Mouse (Mus musculus) embryonic stem cell, embryonic (primary cell): ENCODE results near the gene Frmd5.

Experiments
- CTCF ChIA-PET, 4 experiments: fragments of 300-600 bp in 2 of 4; fragments of 350-600 bp in 2 of 4; sonication (Branson Sonifier 250); formaldehyde crosslinking; loops; one replicate each; lab custom pipeline; 2022; ENCODE audit warnings: inconsistent platforms in 2 of 4; lab: Charles Lee
- POLR2A ChIA-PET, 4 experiments: fragments of 300-600 bp in 2 of 4; fragments of 350-600 bp in 2 of 4; sonication (Branson Sonifier 250); formaldehyde crosslinking; loops; one replicate each; lab custom pipeline; 2022; ENCODE audit warnings: antibody characterized with exemption in 4 of 4, inconsistent platforms in 1 of 4; lab: Charles Lee

Frmd5 gene

DNA sequence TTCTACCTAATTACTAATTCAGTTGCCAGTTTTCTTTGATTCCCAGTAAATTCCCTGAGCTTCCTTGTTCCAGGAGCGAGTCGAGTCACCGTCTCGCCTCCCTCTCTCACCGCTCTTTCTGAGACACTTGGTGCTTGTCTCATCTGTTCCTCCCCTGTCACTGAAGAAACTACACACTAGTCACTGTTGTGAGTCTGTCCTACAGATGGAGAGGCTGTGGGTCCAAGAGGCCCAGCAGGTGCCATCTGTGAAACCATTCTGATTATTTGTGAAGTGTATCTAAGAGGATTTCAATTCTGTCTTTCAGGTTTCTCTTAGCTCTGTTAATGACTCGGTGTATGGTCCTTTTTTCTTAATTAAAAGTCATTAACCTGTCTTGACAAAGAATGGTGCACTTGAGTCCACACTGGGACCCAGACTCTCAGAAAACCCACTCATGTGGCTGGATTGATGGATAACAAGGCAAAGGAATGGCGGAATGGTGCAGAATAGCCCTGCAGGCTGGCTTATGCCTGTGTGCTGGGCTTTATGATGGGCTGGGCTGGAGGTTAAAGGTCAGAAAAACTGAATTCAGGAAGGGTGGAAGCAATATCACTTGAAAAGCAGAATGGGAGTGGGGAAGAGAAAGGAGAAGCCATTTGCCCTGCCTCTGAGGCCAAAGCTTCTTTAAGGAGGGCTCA, 186.2 kb downstream of the Frmd5 start:
- ChIA-PET POLR2A (interaction anchor here in 3 of 4 experiments (0.5 to 1.8 kb wide), 10 partner anchors 8 to 186 kb away, joined by 3 to 6 read pairs (median 3); no protein-coding TSS in a partner anchor), CTCF (interaction anchor here in 1 of 4 experiments (0.9 to 1.0 kb wide), 2 partner anchors 11 to 49 kb away, joined by 3 read pairs; no protein-coding TSS in a partner anchor)

DNA sequence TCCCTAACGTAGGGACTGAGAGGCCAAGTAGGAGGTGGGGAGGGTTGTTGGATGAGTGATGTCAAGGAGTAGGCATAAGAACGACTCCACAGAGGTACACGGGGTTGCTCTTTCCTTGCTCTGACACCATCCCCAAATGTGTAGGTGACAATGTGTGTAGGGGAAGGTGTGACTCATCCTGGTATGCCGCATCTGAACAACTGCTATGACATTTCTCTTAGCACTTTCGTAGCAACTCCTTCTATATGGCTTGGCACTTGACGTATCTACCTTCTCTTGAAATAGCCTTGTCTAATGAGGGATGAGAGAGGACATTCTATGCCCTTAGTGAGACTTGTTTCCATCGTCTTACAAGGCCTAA, 191.7 kb downstream of the Frmd5 start:
- CTCF ChIA-PET = no interaction called here
- POLR2A ChIA-PET = no interaction called here

DNA sequence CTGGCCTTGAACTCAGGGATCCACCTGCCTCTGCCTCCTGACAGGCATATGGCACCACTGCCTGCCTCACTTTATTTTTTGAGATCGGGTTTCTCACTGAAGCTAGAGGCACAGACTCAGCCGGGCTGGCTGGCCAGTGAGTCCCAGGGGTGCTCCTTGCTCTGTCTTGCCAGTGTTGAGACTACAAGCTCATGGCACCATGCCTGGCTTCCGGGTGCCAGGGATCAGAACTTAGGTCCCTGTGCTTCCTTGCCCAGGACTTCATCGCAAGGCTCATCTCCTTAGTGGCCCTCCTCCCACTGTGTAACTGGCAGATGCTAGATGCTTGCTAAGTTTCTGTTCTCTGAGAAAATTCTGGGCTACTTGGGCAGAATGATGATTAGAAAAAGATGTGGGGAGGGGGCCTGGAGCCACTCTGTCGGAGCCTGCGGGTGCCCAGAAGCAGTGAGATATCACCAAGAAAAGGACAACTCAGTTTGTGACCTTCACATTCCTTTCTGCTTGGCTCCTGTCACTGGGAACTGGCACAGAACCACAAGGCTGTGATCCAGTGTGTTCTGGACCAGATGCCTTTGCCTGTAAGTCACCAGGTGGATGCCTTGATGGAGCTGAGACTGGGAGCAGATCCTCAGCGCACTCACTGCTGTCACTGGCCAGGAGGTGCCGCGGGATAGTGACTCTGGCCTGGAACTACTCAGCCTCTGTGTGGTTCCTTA, 192.2 kb downstream of the Frmd5 start:
- ChIA-PET CTCF (no interaction called here), POLR2A (no interaction called here)

DNA sequence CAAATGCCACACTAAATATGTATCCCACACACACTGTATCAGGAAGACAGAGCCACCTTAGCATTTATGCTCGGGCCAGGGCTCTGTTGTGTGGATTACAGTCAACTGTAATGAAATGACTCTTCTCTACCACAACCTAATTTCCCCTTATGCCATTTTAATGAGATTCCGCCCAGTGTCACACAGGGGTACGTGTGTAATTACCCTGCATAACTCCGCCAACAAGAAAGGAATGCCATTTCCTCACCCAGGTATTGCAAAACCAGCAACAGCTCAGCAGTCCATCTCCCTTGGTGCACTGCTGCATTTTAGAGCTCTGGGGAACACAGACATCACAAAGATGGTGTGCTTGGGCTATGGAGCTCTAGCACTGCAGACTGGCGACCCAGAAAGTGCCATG, 194.8 kb downstream of the Frmd5 start:
- ChIA-PET POLR2A (interaction anchor here (0.5 to 1.8 kb wide), 11 partner anchors 9 to 1417 kb away, joined by 3 to 8 read pairs (median 3); no protein-coding TSS in a partner anchor), CTCF (interaction anchor here in 2 of 4 experiments (0.6 to 1.0 kb wide), 2 partner anchors 103 to 266 kb away, joined by 3 to 4 read pairs; no protein-coding TSS in a partner anchor)

DNA sequence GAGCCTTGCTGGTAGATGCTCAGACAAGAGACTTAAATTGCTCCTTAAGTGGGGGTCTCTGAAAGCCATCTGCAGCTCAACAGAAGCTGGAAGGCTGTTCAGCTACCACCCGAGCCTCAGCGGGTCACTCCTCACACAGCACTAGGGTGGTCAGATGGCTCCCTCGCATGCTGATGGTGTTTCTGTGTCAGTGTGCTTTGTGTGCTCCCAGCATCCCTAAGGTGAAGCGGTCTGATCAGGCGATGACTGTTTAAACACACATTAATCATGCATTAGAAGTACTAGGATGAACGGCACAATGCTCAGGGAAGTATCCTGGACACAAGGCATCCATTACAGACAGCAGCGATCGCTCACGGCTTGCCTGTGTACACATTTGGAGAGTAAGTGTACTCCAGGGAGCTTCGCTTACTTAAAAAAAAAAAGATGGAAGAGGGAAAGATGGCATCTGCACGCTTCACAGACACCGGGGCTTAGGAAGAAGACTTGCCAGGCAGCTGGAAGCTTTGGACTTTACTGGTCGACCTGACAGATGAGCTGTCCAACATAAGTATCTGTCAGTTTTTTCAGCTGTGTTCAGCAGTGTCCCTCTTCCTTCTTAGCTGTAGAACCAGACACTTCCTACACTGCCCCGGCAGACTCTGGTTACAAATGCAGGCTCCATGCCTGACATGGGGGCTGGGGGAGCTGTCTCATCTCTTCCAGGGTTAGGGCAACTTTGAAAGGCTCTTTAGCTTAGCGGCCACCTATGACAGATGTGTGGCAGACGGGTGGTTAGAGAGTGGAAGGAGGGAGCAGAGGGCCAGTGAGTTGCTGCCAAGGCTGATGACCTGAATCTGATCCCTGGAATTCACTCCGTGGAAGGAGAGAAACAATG, 196.6 kb downstream of the Frmd5 start:
- ChIA-PET POLR2A (interaction anchor here (0.7 to 1.4 kb wide), 12 partner anchors 9 to 34 kb away, joined by 3 to 6 read pairs (median 3); no protein-coding TSS in a partner anchor), CTCF (interaction anchor here in 3 of 4 experiments (0.6 to 0.8 kb wide), 3 partner anchors 11 to 870 kb away, joined by 3 read pairs; no protein-coding TSS in a partner anchor)

- ChIA-PET CTCF (interaction anchor here in 1 of 4 experiments (0.8 kb wide), 1 partner anchor 12 kb away, joined by 3 read pairs; no protein-coding TSS in a partner anchor), POLR2A (interaction anchor here in 3 of 4 experiments (0.7 to 1.4 kb wide), 13 partner anchors 8 to 210 kb away, joined by 3 to 6 read pairs (median 3); no protein-coding TSS in a partner anchor)
These were observed 197.7 kb downstream of the Frmd5 start for GRCm38 (mm10) chr2:121609141-121609724.

DNA sequence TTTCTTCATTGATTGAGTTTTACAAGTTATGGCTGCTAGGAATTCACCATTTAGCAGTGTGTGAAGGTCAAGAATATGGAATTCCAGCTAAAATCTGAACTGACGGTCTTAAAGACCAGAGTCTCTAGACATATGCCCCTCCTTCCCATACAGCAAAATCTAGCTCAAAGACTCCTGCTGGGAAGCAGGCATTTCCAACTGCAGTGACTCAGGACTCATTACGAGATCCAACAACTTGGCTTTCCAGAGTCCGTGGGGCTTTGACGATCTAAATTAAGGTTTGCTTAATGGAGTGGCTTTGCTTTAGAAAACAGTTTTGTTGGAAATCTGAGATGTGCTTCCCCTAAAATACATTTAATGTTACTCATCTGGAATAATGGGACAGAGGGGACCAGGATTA, 204.5 kb downstream of the Frmd5 start:
- ChIA-PET CTCF (no interaction called here), POLR2A (interaction anchor here in 1 of 4 experiments (0.9 to 2.0 kb wide), 2 partner anchors 8 to 10 kb away, joined by 3 to 6 read pairs; no protein-coding TSS in a partner anchor)

GRCm38 (mm10) chr2:121601543-121601942, 205.3 kb downstream of the Frmd5 start:
- ChIA-PET POLR2A (interaction anchor here in 1 of 4 experiments (0.6 to 2.0 kb wide), 3 partner anchors 8 to 93 kb away, joined by 3 to 6 read pairs (median 4); no protein-coding TSS in a partner anchor), CTCF (no interaction called here)

- ChIA-PET POLR2A (interaction anchor here in 2 of 4 experiments (1.0 to 2.0 kb wide), 3 partner anchors 9 to 94 kb away, joined by 3 to 6 read pairs (median 3); no protein-coding TSS in a partner anchor), CTCF (no interaction called here)
These were observed 206.2 kb downstream of the Frmd5 start for GRCm38 (mm10) chr2:121600736-121601135.

DNA sequence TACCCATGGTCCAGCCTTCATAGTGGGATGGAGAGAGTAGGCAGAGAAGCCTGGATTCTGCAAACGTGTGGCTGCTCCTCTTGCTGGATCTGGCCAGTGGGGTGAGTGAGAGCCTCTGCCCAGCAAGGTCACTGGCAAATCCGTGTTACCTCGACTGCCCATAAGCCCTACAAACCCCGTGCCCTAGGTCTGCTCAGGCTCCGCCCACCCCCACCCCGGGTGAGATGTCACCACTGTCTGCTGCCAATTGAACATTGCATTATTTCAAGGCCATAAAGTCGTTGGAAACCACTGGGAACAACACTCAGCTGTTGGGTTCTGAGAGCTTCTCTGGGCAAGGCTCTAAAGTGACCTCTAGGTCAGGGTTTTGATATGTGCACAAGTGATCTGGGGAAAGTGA, 208.6 kb downstream of the Frmd5 start:
- ChIA-PET CTCF (no interaction called here), POLR2A (no interaction called here)

DNA sequence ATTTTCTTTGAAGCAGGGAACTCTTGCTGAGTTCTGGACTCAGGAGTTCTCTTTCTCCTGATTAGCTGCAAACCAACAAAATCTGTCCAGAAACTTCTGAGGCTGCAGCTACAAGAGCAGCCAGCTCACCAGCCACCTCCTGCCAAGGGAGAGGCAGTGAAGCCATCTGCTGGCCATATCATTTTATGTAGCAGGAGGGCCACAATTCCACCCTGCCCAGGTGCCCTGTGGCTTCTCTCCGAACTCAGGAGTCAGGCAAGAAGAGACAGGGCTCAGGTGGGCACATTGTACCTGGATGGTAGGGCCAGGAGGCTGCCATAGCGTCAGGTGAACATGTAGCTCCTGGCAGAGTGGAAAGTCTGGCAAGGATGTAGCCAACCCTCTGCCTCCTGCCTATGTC, 210.3 kb downstream of the Frmd5 start:
- POLR2A ChIA-PET = interaction anchor here in 1 of 4 experiments (0.6 kb wide), 1 partner anchor 263 kb away, joined by 4 read pairs; no protein-coding TSS in a partner anchor
- CTCF ChIA-PET = interaction anchor here in 1 of 4 experiments (1.2 kb wide), 1 partner anchor 8 kb away, joined by 3 read pairs; no protein-coding TSS in a partner anchor

- CTCF ChIA-PET = no interaction called here
- POLR2A ChIA-PET = interaction anchor here in 2 of 4 experiments (0.6 to 1.0 kb wide), 2 partner anchors 14 to 18 kb away, joined by 3 to 6 read pairs; no protein-coding TSS in a partner anchor
These were observed 212.1 kb downstream of the Frmd5 start for GRCm38 (mm10) chr2:121594660-121595291.

- POLR2A ChIA-PET = interaction anchor here in 1 of 4 experiments (1.0 kb wide), 1 partner anchor 15 kb away, joined by 6 read pairs; no protein-coding TSS in a partner anchor
- CTCF ChIA-PET = no interaction called here
These were observed 212.8 kb downstream of the Frmd5 start for GRCm38 (mm10) chr2:121594131-121594530.

GRCm38 (mm10) chr2:121588309-121588694, 218.6 kb downstream of the Frmd5 start:
- CTCF ChIA-PET = interaction anchor here (0.5 to 1.1 kb wide), 6 partner anchors 8 to 1186 kb away, joined by 3 to 9 read pairs (median 4); no protein-coding TSS in a partner anchor
- POLR2A ChIA-PET = interaction anchor here in 3 of 4 experiments (0.7 to 3.5 kb wide), 14 partner anchors 9 to 219 kb away, joined by 3 to 27 read pairs (median 3); partner anchors contain the start of genes Frmd5 (in 2 of the 3), Catsper2 (in 1 of the 3) and Pdia3 (in 1 of the 3)

- POLR2A ChIA-PET = interaction anchor here in 3 of 4 experiments (0.5 to 3.5 kb wide), 15 partner anchors 8 to 292 kb away, joined by 3 to 27 read pairs (median 3); partner anchors contain the start of gene Frmd5 (in 2 of the 3)
- CTCF ChIA-PET = interaction anchor here in 3 of 4 experiments (0.5 to 1.1 kb wide), 5 partner anchors 9 to 793 kb away, joined by 3 to 4 read pairs (median 4); no protein-coding TSS in a partner anchor
These were observed 219.2 kb downstream of the Frmd5 start for GRCm38 (mm10) chr2:121587523-121588308.

DNA sequence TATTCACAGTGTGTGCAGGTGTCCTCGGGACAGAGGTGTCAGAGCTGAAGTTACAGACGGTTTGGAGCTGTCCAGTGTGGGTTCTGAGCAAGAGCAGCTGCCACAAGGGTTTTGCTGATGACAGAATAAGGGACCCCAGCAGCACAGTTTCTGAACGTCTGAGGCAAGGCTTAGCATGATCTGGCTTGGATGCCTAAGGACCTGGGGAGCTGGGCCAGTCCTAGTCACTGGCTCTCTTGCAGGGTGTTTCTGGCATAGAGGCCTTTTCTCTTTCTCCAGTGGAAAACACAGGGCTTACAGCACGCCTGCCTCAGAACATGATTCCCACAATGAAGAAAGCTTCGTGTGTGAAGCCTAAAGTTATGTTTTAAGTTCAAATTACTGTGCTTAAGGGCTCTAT, 222.2 kb downstream of the Frmd5 start:
- POLR2A ChIA-PET = interaction anchor here in 1 of 4 experiments (1.4 kb wide), 1 partner anchor 11 kb away, joined by 5 read pairs; no protein-coding TSS in a partner anchor
- CTCF ChIA-PET = no interaction called here
